Mouse (Mus musculus) forebrain, embryonic 12.5 days (tissue): ENCODE measurements around the gene Hprt. TPM values are rescaled to one million over a fixed set of nuclear protein-coding genes. Genes with fewer than 3 reads are reported as not detected.
"Not testable (repeated sequence)": the region's sequence is repeated elsewhere in the genome, so short reads cannot be mapped to it uniquely, and the experiment has no call there.

Experiments
- ATAC-seq: fragments of 200-750 bp; cut with Nextera tagmentation; 2 replicates; pipeline ENCODE4 v1.8.0; 2017; ENCODE audit warnings: moderate TSS enrichment; ENCODE audit not compliant: low FRiP score
- H3K27ac ChIP-seq: fragments of 300-500 bp; sonication (generic); 2 replicates; pipeline ENCODE4 v1.5.1; 2016; ENCODE audit warnings: mild to moderate bottlenecking
- H3K27me3 ChIP-seq: fragments of 300-500 bp; sonication (generic); 2 replicates; pipeline ENCODE4 v1.6.1; 2016; ENCODE audit warnings: mild to moderate bottlenecking
- H3K36me3 ChIP-seq: fragments of 300-500 bp; sonication (generic); replicated peaks from 2 replicates; pipeline ENCODE4 v1.6.1; 2016; ENCODE audit warnings: mild to moderate bottlenecking
- H3K4me1 ChIP-seq: fragments of 300-500 bp; sonication (generic); 2 replicates; pipeline ENCODE4 v1.6.1; 2016
- H3K4me2 ChIP-seq: fragments of 300-500 bp; sonication (generic); 2 replicates; pipeline ENCODE4 v1.6.1; 2016; ENCODE audit warnings: mild to moderate bottlenecking, moderate library complexity
- H3K4me3 ChIP-seq: fragments of 300-500 bp; sonication (generic); replicated peaks from 2 replicates; pipeline ENCODE4 v1.5.1; 2016; ENCODE audit warnings: mild to moderate bottlenecking
- H3K9ac ChIP-seq: fragments of 300-500 bp; sonication (generic); 2 replicates; pipeline ENCODE4 v1.6.1; 2016; ENCODE audit warnings: mild to moderate bottlenecking
- H3K9me3 ChIP-seq: fragments of 300-500 bp; sonication (generic); 2 replicates; pipeline ENCODE4 v1.6.1; 2016
- WGBS: fragments of 180-500 bp; shearing (Covaris S2); methylation state at CpG from one replicate; pipeline ENCODE4 v1.1.7; 2016; 5-methylcytosine and 5-hydroxymethylcytosine counted together
- polyA plus RNA-seq: library from polyadenylated mRNA; unstranded; fragments of >200 nt; fragmentation: Nextera tagmentation; extraction: Ambion mirVana; gene quantifications from 2 replicates; pipeline ENCODE4 v1.2.1, GENCODE M21; 2016

The Hprt gene
- polyA plus RNA-seq: 64.4 and 68.6 TPM in 2 replicates

DNA sequence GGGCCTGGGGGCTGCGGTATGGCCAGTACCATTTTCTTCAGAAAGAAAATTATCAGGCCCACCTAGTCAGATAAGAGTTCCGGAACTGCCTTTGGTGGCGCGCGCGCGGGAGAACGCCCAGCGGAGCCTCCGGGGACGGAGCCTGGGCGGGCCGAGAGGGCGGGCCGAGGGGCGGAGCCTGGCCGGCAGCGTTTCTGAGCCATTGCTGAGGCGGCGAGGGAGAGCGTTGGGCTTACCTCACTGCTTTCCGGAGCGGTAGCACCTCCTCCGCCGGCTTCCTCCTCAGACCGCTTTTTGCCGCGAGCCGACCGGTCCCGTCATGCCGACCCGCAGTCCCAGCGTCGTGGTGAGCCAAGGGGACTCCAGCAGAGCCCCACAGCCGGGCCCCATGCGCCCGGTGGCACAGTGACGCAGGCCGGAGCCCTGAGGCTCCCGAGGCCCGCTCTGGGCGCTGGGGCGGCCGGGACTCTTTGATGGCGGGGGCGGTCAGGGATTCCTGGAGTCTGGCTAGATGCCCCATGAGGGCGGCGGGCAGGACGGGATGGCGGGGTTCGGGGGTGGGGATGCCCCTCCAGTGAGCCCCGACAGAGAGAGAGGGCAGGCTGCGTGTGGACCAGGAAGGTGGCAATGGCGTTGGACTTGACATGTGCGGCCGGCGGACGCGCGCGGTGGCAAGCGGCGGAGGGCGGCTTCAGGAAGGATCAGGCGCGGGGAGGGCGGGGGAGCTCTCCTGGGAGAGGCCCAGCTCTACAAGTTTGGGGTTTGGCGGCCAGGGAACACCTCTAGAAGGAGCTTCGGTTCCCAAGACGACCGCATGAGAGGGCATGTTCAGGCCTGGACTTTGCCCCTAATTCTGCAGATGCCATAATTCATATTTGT lies at the start of gene Hprt:
Gene Hprt, plus strand, starts transcription at position 233 of the 879 bp plus-strand sequence.
- Histone ChIP-seq H3K4me2 (peak within 1 kb of the TSS; percentile 53), H3K4me3 (peak within 1 kb of the TSS; percentile 63), H3K27ac (peak within 1 kb of the TSS; percentile 89), H3K9me3 (no peaks in the 10 kb centered on the region), H3K4me1 (peaks cover 7% of the 10 kb centered on the region; the same call in 1 of the 2 replicates), H3K9ac (peak within 1 kb of the TSS; percentile 78), H3K36me3 (no peaks in the 10 kb centered on the region), H3K27me3 (no peaks in the 10 kb centered on the region)
- 20% methylated on average over 61 of the region's 72 CpGs for WGBS
- peak; percentile 97 for ATAC-seq

DNA sequence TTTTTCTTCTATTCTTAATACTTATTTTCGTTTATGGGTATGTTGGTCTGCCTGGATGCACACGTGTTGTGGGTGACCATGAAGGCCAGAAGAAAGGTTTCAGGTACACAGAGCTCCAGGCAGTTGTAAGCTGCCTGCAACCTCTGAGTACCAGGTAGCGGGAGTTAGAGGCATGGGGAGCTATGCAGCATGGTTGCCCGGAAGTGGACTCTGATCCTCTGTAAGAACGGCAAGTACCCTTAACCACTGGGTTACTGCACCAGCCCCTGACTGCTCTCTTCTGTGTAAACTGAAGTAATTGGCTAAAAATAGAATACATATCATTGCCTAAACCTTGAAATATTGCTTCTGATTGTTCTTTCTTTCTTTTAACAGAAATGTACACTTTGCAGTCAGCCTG lies 42.4 kb upstream of the Hprt start:
- Histone ChIP-seq H3K9me3 (no peaks in the 10 kb centered on the region), H3K27me3 (no peaks in the 10 kb centered on the region), H3K4me3 (no peak overlapping the region), H3K27ac (no peak overlapping the region), H3K36me3 (peaks cover 51% of the 10 kb centered on the region), H3K9ac (no peak overlapping the region), H3K4me2 (no peak overlapping the region), H3K4me1 (no peaks in the 10 kb centered on the region)
- no peak for ATAC-seq
- 94% methylated on average over 5 of the region's 5 CpGs for WGBS

DNA sequence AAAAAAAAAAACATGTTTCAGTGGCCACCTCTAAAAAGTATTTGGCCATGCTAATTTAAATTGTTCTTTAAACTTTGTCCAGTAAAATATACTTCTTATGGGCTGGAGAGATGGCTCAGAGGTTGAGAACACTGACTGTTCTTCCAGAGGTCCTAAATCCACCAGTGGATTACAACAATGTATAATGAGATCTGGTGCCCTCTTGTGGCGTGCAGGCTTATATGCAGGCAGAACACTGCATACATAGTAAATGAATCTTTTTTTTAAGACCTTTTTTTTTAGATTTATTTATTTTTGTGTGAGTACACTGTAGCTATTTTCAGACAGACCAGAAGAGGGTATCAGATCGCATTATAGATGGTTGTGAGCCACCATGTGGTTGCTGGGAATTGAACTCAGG lies 38.2 kb upstream of the Hprt start:
- no peaks in the 10 kb centered on the region for H3K27me3 ChIP-seq
- no peaks in the 10 kb centered on the region for H3K9me3 ChIP-seq
- H3K4me1 ChIP-seq: no peaks in the 10 kb centered on the region
- H3K36me3 ChIP-seq: peaks cover 43% of the 10 kb centered on the region
- H3K27ac ChIP-seq: no peak overlapping the region
- no peak overlapping the region for H3K4me3 ChIP-seq
- H3K4me2 ChIP-seq: no peak overlapping the region
- ATAC-seq: no peak
- 66% methylated on average over 2 of the region's 2 CpGs for WGBS
- H3K9ac ChIP-seq: no peak overlapping the region

DNA sequence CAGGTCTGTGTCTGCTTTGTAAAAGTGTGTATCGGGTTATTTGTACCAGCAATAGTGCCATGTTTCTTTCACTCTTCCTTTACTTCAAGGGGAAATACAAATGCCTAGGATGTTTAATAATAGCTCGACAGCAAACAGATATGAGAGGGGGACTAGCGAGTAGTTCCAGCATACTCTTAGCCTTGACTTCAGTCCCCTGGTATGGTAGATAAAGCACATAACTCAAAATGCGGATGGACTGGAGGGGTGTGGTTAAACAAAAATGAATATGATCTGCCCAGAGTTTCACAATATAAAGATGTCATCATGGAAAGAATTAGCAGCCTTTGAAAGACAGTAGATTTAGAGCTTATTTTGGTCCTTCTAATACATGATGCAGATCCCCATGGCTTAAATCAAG lies 31.0 kb upstream of the Hprt start:
- Histone ChIP-seq H3K27me3 (no peaks in the 10 kb centered on the region), H3K4me1 (no peaks in the 10 kb centered on the region), H3K9ac (no peak overlapping the region), H3K9me3 (no peaks in the 10 kb centered on the region), H3K4me3 (no peak overlapping the region), H3K4me2 (no peak overlapping the region), H3K36me3 (peaks cover 12% of the 10 kb centered on the region; the same call in 1 of the 2 replicates), H3K27ac (no peak overlapping the region)
- 93% methylated on average over 4 of the region's 4 CpGs for WGBS
- ATAC-seq: no peak

DNA sequence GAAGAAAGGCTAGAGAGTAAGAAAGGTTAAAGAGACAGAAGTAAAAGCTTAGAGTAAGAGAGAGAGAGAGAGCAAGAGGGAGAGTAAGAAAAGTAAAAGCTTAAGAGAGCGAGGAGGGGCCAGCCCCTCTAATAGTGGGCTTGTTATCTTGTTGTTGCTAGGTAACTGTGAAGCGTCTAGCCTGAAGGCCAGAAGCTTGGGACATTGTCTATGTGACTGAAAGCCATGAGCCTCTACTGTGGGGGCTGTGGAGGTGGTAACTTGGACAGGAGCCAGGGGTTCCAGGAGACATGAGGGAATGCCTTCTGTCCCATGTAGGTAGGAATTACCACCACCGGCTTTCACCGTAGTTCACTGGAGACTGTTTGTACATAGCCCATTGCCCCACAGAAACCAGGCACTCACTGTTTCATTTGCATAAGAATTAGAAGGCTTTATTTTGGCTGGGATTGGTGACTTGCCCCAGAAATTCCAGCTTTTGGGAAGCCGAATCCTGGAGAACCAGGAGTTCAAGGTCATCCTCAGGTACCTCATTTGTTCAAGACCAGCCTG lies 26.3 kb upstream of the Hprt start:
- Histone ChIP-seq H3K27me3 (no peaks in the 10 kb centered on the region), H3K4me2 (no peak overlapping the region), H3K27ac (no peak overlapping the region), H3K9me3 (no peaks in the 10 kb centered on the region), H3K36me3 (no peaks in the 10 kb centered on the region), H3K4me1 (no peaks in the 10 kb centered on the region), H3K9ac (no peak overlapping the region), H3K4me3 (no peak overlapping the region)
- ATAC-seq: peak; percentile 27; the same call in 1 of the 2 replicates
- 48% methylated on average over 5 of the region's 5 CpGs for WGBS

DNA sequence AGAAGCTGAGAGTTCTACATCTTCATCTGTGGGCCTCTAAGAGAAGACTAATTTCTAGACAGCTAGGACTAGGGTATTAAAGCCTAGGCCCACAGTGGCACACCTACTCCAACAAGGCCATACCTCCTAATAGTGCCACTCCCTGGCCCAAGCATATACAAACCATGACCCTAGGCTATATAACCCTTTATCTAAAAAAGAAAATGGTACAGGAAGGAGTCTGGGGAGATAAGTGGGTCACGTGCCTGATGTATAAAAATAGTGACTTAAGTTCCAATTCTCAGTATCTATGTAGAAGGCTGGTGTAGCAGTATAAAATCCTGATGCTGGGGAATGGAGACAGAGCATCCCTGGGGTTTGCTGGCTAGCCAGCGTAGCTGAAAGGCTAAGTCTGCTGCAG lies 22.8 kb upstream of the Hprt start:
- Histone ChIP-seq H3K36me3 (no peaks in the 10 kb centered on the region), H3K27me3 (no peaks in the 10 kb centered on the region), H3K27ac (no peak overlapping the region), H3K9me3 (no peaks in the 10 kb centered on the region), H3K9ac (no peak overlapping the region), H3K4me3 (no peak overlapping the region), H3K4me1 (no peaks in the 10 kb centered on the region), H3K4me2 (no peak overlapping the region)
- no peak for ATAC-seq
- 85% methylated on average over 2 of the region's 2 CpGs for WGBS

DNA sequence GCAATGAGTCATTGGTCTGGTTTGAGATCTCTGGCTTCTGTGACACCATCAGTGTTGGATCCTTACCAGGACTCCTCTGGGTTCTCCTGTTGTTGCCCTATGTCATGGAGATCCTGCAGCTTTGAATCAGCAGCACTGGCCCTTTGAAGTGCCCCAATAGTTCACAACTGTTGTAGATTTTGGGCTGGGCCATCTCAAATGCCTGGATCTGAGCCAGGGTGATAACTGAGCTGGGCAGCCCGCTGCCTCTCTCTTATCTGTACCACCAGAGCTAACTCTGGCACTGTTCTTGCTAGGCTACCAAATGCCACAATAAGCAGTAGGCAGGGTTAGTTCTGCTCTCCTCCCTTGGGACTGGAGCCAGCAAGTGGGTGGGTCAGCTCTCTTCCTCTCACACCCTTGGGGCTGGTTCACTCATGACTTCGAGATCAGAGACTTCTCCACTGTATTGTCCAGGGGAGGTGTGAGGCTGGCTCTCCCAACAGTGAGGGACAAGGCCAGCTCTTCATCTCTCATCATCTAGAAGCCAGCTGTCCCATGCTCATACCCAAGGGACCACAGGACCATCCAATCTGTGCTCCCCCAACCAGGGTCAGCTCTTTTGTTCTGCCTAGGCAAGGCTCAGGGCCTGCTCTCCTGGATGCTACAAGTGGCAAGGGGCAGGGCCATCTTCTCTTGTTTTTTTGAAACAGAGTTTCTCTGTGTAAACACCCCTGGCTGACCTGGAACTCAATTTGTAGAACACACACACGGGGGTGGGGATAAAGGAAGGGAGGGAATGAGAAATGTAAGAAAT lies 16.5 kb upstream of the Hprt start:
- Histone ChIP-seq H3K4me2 (no peak overlapping the region), H3K4me1 (no peaks in the 10 kb centered on the region), H3K36me3 (no peaks in the 10 kb centered on the region), H3K9ac (no peak overlapping the region), H3K4me3 (no peak overlapping the region), H3K27me3 (no peaks in the 10 kb centered on the region), H3K27ac (no peak overlapping the region), H3K9me3 (no peaks in the 10 kb centered on the region)
- no peak for ATAC-seq
- 68% methylated on average over 3 of the region's 3 CpGs for WGBS

DNA sequence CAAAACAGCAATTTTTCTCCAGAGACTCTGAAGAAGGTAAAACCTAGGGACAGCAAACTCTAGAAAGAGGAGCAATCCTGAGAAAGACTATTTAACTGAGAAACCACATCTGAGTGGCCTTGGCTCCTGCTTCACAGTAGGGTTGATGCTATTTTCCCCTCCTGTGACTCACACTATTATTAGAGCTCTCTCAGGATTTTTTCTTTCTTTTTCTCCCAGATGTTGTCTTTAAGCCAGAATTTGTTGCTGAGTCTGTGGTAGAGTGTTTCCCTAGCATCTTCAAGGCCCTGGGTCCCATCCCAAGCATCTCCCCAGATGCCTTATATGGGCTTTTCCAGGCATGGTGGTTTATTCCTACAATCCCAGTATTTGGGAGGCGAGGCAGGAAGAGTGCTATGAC lies 15.8 kb upstream of the Hprt start:
- Histone ChIP-seq H3K9me3 (no peaks in the 10 kb centered on the region), H3K4me1 (no peaks in the 10 kb centered on the region), H3K27ac (no peak overlapping the region), H3K27me3 (no peaks in the 10 kb centered on the region), H3K36me3 (no peaks in the 10 kb centered on the region), H3K4me2 (no peak overlapping the region), H3K9ac (no peak overlapping the region), H3K4me3 (no peak overlapping the region)
- WGBS: 70% methylated on average over 1 of the region's 1 CpGs
- ATAC-seq: no peak

DNA sequence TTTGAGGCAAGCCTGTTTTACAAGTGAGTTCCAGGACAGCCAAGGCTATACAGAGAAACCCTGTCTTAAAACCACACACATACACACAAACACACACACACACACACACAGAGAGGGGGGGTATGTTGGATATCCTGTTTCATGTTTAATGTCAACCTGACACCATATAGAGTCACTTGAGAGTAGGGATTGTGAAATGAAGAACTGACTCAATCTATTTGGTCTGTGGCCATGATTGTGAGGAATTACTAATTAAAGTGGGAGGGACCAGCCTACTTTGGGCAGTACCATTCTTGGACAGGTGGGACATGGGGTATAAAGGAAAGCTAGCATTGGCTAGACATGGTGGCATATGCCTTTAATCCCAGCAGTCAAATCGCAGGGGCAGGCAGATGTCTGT lies 15.3 kb upstream of the Hprt start:
- 95% methylated on average over 1 of the region's 1 CpGs for WGBS
- H3K4me2 ChIP-seq: no peak overlapping the region

DNA sequence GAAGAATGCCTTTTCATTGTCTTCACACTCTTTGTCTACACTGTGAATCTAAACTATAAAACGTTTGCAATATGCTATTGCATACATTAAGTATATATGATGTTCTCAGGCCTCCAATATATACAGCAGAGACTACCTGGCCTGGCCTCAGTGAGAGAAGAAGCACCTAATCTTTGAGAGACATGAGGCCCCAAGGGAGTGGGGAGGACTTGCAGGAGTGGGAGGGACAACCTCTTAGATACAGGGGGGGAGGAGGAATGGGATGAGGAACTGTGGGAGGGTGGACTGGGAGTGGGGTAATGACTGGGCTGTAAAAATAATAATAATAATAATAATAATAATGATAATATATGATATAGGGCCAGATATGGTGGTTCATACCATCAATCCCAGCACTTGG lies 9.4 kb upstream of the Hprt start:
- Histone ChIP-seq H3K4me2 (no peak overlapping the region), H3K4me1 (no peaks in the 10 kb centered on the region), H3K36me3 (no peaks in the 10 kb centered on the region), H3K9ac (no peak overlapping the region), H3K4me3 (no peak overlapping the region), H3K27me3 (no peaks in the 10 kb centered on the region), H3K27ac (no peak overlapping the region), H3K9me3 (no peaks in the 10 kb centered on the region)
- WGBS: 37% methylated on average over 1 of the region's 1 CpGs
- no peak for ATAC-seq

More for the DNA sequence above, 15.3 kb upstream of the Hprt start:
- Histone ChIP-seq H3K27me3 (no peaks in the 10 kb centered on the region), H3K27ac (no peak overlapping the region), H3K9me3 (no peaks in the 10 kb centered on the region), H3K4me3 (no peak overlapping the region), H3K4me1 (no peaks in the 10 kb centered on the region), H3K9ac (no peak overlapping the region), H3K36me3 (no peaks in the 10 kb centered on the region)
- ATAC-seq: no peak

DNA sequence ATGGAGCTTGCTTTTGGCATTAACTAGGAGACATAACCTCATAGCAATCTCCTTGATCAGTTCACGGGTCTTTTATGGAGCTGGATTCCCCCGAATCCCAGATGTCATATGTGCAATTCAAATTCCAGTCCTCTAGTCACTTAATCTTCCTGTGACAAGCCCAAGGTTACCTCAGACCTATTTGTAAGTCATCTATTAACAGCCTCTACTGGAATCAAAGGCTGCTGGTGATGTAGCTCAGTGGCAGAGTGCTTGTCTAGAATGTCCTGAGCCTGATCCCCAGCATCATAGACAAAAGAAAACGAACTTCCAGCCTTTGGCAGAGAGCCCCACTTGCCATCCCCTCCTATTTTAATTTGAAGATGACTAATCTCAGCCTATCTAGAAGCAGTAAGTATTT lies 6.6 kb upstream of the Hprt start:
- Histone ChIP-seq H3K9ac (no peak overlapping the region), H3K36me3 (no peaks in the 10 kb centered on the region), H3K4me2 (no peak overlapping the region), H3K9me3 (no peaks in the 10 kb centered on the region), H3K4me1 (no peaks in the 10 kb centered on the region), H3K4me3 (no peak overlapping the region), H3K27me3 (no peaks in the 10 kb centered on the region), H3K27ac (no peak overlapping the region)
- no peak for ATAC-seq
- 79% methylated on average over 3 of the region's 3 CpGs for WGBS

DNA sequence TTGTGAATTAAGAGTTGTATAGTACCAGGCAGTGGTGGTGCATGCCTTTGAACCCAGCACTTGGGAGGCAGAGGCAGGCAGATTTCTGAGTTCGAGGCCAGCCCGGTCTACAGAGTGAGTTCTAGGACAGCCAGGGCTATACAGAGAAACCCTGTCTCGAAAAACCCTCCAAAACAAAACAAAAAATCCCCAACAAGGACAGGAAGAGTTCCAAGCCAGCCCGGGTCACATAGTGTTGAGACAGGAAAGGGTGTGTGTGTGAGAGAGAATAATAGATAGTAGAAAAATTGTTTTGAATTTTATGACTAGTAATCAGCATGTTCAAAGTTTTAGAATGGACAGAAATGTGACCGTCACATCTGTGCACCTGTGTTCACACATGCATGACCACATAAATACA lies 6.8 kb downstream of the Hprt start:
- not testable (repeated sequence) for ATAC-seq, H3K36me3 ChIP-seq, H3K4me1 ChIP-seq, H3K27ac ChIP-seq, H3K27me3 ChIP-seq, H3K4me3 ChIP-seq, H3K4me2 ChIP-seq, H3K9ac ChIP-seq, H3K9me3 ChIP-seq
- WGBS: 82% methylated on average over 5 of the region's 5 CpGs
